Mouse (Mus musculus) neural tube, embryonic 15.5 days (tissue): Measurements from ENCODE around the gene Scgb1a1. TPM values are rescaled to one million over a fixed set of nuclear protein-coding genes. Genes with fewer than 3 reads are reported as not detected.

Source experiments
- ATAC-seq: fragments of 200-750 bp; cut with Nextera tagmentation; 2 replicates; pipeline ENCODE4 v1.8.0; 2017; ENCODE audit warnings: mild to moderate bottlenecking, moderate TSS enrichment, moderate library complexity; ENCODE audit not compliant: low FRiP score
- H3K27ac ChIP-seq: fragments of 300-500 bp; sonication (generic); replicated peaks from 2 replicates; pipeline ENCODE4 v1.5.1; 2015; ENCODE audit warnings: mild to moderate bottlenecking, inconsistent platforms
- H3K27me3 ChIP-seq: fragments of 300-500 bp; sonication (generic); replicated peaks from 2 replicates; pipeline ENCODE4 v1.6.1; 2015; ENCODE audit warnings: inconsistent platforms
- H3K36me3 ChIP-seq: fragments of 300-500 bp; sonication (generic); 2 replicates; pipeline ENCODE4 v1.6.1; 2015; ENCODE audit warnings: inconsistent platforms
- H3K4me1 ChIP-seq: fragments of 300-500 bp; sonication (generic); 2 replicates; pipeline ENCODE4 v1.6.1; 2015; ENCODE audit warnings: inconsistent platforms
- H3K4me2 ChIP-seq: fragments of 300-500 bp; sonication (generic); 2 replicates; pipeline ENCODE4 v1.6.1; 2015; ENCODE audit warnings: inconsistent platforms, mild to moderate bottlenecking, moderate library complexity
- H3K4me3 ChIP-seq: fragments of 300-500 bp; sonication (generic); replicated peaks from 2 replicates; pipeline ENCODE4 v1.5.1; 2015; ENCODE audit warnings: mild to moderate bottlenecking, inconsistent platforms
- H3K9ac ChIP-seq: fragments of 300-500 bp; sonication (generic); replicated peaks from 2 replicates; pipeline ENCODE4 v1.6.1; 2015; ENCODE audit warnings: mild to moderate bottlenecking, inconsistent platforms
- H3K9me3 ChIP-seq: fragments of 300-500 bp; sonication (generic); replicated peaks from 2 replicates; pipeline ENCODE4 v1.6.1; 2016; ENCODE audit warnings: inconsistent platforms
- WGBS: fragments of 180-500 bp; shearing (Covaris S2); methylation state at CpG from one replicate; pipeline ENCODE4 v1.1.7; 2015; ENCODE audit warnings: mixed read lengths; 5-methylcytosine and 5-hydroxymethylcytosine counted together
- polyA plus RNA-seq: library from polyadenylated mRNA; unstranded; fragments of >200 nt; fragmentation: Nextera tagmentation; extraction: Ambion mirVana; gene quantifications from 2 replicates; pipeline ENCODE4 v1.2.1, GENCODE M21; 2015

Scgb1a1 gene
- polyA plus RNA-seq, 1 experiment from 2014 or later, result not detected

GRCm38 (mm10) chr19:9048981-9049687, 38.6 kb downstream of the Scgb1a1 start:
- Histone ChIP-seq H3K4me1 (no peaks in the 10 kb centered on the region), H3K4me3 (no peak overlapping the region), H3K4me2 (no peak overlapping the region), H3K27me3 (no peaks in the 10 kb centered on the region), H3K27ac (no peak overlapping the region), H3K9me3 (no peaks in the 10 kb centered on the region), H3K36me3 (no peaks in the 10 kb centered on the region), H3K9ac (no peak overlapping the region)
- WGBS, result 91% methylated on average over 4 of the region's 4 CpGs
- no peak for ATAC-seq

GRCm38 (mm10) chr19:9047946-9048387, 39.8 kb downstream of the Scgb1a1 start:
- no peak for ATAC-seq
- H3K9me3 ChIP-seq, result no peaks in the 10 kb centered on the region
- H3K4me3 ChIP-seq, result no peak overlapping the region
- H3K36me3 ChIP-seq, result no peaks in the 10 kb centered on the region
- WGBS, result 43% methylated on average over 1 of the region's 1 CpGs
- H3K9ac ChIP-seq, result no peak overlapping the region
- no peaks in the 10 kb centered on the region for H3K4me1 ChIP-seq
- no peak overlapping the region for H3K4me2 ChIP-seq
- H3K27ac ChIP-seq, result no peak overlapping the region
- no peaks in the 10 kb centered on the region for H3K27me3 ChIP-seq

DNA sequence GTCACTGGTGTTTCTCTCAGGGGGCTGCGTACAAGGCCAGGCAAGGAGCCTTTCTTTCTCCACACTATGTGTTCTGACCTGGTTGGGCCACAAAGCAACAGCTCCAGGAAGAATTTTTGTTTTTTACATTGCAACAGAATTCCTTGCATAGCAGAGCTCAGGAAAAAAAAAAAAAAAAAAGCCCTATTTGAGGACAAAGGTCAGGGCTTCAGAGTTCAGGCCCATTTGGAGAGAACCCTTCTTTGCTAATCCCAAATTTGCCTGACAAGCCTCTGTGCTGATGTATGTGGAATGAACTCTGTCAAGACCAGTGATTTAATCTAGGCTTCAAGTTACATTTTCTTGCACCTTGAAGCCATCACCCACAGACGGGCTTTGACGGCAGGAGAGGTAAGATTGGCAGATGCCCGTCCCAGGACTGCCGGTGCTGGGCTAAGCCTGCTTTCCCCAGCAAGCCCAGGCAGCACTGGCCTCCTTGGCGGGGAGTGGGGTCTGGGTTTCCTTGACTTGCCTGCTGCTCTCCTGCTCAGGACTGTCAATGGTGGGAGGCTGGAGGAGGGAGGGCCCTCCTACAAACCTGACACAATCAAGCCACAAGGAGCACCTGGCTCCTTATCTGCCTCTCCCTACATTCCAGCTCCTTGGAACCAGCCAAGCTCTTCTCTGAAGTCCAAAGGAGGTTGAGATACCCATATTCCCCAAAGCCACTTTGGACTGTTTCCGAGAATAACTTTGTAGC, 40.4 kb downstream of the Scgb1a1 start:
- Histone ChIP-seq H3K4me3 (no peak overlapping the region), H3K27ac (no peak overlapping the region), H3K4me2 (no peak overlapping the region), H3K9ac (no peak overlapping the region), H3K27me3 (no peaks in the 10 kb centered on the region), H3K36me3 (no peaks in the 10 kb centered on the region), H3K4me1 (no peaks in the 10 kb centered on the region), H3K9me3 (no peaks in the 10 kb centered on the region)
- no peak for ATAC-seq
- 88% methylated on average over 7 of the region's 7 CpGs for WGBS

GRCm38 (mm10) chr19:9044291-9044690, 43.5 kb downstream of the Scgb1a1 start:
- H3K9me3 ChIP-seq, result no peaks in the 10 kb centered on the region
- H3K36me3 ChIP-seq, result no peaks in the 10 kb centered on the region
- no peak overlapping the region for H3K4me3 ChIP-seq
- no peak overlapping the region for H3K9ac ChIP-seq
- 76% methylated on average over 4 of the region's 4 CpGs for WGBS
- no peaks in the 10 kb centered on the region for H3K27me3 ChIP-seq
- H3K4me2 ChIP-seq, result no peak overlapping the region
- ATAC-seq, result no peak
- H3K27ac ChIP-seq, result no peak overlapping the region
- H3K4me1 ChIP-seq, result no peaks in the 10 kb centered on the region

- H3K27ac ChIP-seq, result no peak overlapping the region
- no peaks in the 10 kb centered on the region for H3K27me3 ChIP-seq
- no peak for ATAC-seq
- WGBS, result 93% methylated on average over 1 of the region's 1 CpGs
- no peak overlapping the region for H3K9ac ChIP-seq
- no peaks in the 10 kb centered on the region for H3K9me3 ChIP-seq
- H3K36me3 ChIP-seq, result no peaks in the 10 kb centered on the region
- no peak overlapping the region for H3K4me3 ChIP-seq
- no peak overlapping the region for H3K4me2 ChIP-seq
- H3K4me1 ChIP-seq, result no peaks in the 10 kb centered on the region
Observed at GRCm38 (mm10) chr19:9043123-9043522, 44.6 kb downstream of the Scgb1a1 start.

DNA sequence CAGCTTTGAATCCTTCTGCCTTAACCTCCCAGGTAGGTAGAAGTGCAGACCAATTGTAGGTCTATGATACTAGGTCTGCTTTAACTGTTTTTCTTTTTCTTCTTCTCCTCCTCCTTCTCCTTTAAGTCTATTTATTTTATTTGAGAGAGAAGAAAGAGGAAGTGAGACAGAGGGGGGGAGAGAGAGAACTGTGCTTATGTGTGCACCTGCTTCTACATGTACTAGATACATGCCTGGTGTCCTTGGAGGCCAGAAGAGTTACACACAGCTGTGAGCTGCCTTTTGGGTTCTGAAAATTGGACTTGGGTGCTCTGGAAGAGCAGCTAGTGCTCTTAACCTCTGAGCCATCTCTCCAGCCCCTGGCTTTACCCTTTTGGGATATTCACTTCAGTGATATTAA, 46.7 kb downstream of the Scgb1a1 start:
- H3K4me2 ChIP-seq, result no peak overlapping the region
- no peak overlapping the region for H3K27ac ChIP-seq
- no peaks in the 10 kb centered on the region for H3K36me3 ChIP-seq
- H3K9me3 ChIP-seq, result no peaks in the 10 kb centered on the region
- no peaks in the 10 kb centered on the region for H3K27me3 ChIP-seq
- H3K4me3 ChIP-seq, result no peak overlapping the region
- H3K4me1 ChIP-seq, result no peaks in the 10 kb centered on the region
- no peak overlapping the region for H3K9ac ChIP-seq
- ATAC-seq, result no peak

DNA sequence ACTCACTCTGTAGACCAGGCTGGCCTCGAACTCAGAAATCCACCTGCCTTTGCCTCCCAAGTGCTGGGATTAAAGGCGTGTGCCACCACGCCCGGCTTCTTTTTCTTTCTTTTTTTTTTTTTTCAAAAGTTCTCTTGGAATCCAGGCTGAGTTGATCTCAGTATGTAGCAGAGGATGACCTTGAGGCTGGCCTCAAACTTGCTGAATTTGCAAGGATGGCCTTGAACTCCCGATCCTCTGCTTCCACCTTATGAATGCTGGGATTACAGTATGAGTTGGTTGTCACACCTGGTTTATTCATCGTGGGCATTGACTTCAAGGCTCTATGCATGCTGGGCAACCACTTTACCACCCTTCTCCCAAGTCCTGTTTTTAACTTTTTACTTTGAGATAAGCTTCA, 47.1 kb downstream of the Scgb1a1 start:
- no peaks in the 10 kb centered on the region for H3K27me3 ChIP-seq
- no peaks in the 10 kb centered on the region for H3K4me1 ChIP-seq
- ATAC-seq, result no peak
- H3K9ac ChIP-seq, result no peak overlapping the region
- no peaks in the 10 kb centered on the region for H3K36me3 ChIP-seq
- no peaks in the 10 kb centered on the region for H3K9me3 ChIP-seq
- H3K4me3 ChIP-seq, result no peak overlapping the region
- 86% methylated on average over 6 of the region's 6 CpGs for WGBS
- H3K27ac ChIP-seq, result no peak overlapping the region
- no peak overlapping the region for H3K4me2 ChIP-seq

DNA sequence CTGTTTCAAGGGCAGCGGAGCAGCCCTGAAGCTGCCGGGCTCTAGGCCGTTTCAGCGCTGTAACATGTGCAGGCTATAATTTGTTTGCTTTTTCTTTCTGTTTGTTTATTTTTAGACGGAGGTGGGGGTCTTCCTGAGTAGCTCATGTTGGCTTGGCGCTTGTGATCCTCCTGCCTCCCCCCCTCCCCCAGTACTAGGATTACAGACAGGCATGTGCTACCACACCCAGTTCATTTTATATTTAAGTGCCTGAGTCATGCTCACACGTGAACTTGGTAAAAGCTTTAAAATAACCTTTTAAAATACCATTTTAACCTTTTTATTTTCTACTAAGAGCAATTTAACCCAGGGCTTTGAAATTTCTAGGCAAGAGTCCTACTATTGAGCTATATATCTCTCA, 47.8 kb downstream of the Scgb1a1 start:
- WGBS, result 69% methylated on average over 7 of the region's 7 CpGs
- Histone ChIP-seq H3K4me2 (no peak overlapping the region), H3K4me3 (no peak overlapping the region), H3K27me3 (no peaks in the 10 kb centered on the region), H3K9ac (no peak overlapping the region), H3K9me3 (no peaks in the 10 kb centered on the region), H3K4me1 (no peaks in the 10 kb centered on the region), H3K27ac (no peak overlapping the region), H3K36me3 (no peaks in the 10 kb centered on the region)
- ATAC-seq, result no peak

DNA sequence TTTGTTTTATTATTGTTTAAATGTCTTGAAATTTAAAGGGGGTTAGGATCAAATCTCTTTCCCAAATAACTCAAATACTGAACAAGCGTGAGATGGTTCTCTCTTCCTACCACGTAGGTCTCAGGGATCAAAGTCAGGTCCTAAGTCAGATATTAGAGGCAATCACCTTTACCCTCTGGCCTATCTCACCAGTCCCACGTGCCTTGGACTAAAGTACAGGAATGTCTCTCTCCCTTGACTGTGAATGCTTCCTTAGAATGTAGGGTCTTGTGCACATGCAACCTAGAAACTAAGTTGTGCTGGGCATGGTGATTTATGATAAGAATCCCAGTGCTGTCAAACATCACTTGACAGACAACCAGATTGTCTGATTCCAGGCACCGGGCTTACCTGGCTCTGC, 48.5 kb downstream of the Scgb1a1 start:
- no peaks in the 10 kb centered on the region for H3K36me3 ChIP-seq
- H3K4me1 ChIP-seq, result no peaks in the 10 kb centered on the region
- H3K9me3 ChIP-seq, result no peaks in the 10 kb centered on the region
- no peak overlapping the region for H3K4me3 ChIP-seq
- H3K27me3 ChIP-seq, result no peaks in the 10 kb centered on the region
- H3K4me2 ChIP-seq, result no peak overlapping the region
- WGBS, result 86% methylated on average over 4 of the region's 4 CpGs
- no peak overlapping the region for H3K27ac ChIP-seq
- ATAC-seq, result no peak
- no peak overlapping the region for H3K9ac ChIP-seq

DNA sequence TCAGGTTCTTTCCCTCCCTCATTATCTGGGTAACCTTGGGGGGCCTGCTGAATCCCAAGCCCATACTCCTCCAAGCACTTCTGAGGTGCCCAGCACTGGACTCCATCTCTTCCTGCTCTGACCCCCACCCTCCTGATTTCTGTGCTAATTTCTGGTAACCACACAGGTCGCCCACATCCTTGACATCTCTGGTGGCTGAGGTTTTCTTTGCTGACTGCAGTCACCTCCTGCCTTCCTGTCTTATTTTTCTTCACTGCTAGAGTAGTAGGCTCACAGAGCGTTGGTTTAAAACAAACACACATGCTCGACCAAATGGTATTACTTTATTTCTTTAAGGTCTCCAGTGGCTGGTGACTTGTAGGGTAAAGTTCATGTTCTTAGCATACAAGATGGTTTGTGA, 49.6 kb downstream of the Scgb1a1 start:
- ATAC-seq, result no peak
- Histone ChIP-seq H3K36me3 (no peaks in the 10 kb centered on the region), H3K4me1 (0 out of 2 replicates have a peak, but pooled peaks cover 3% of the 10 kb centered on the region), H3K4me2 (no peak overlapping the region), H3K4me3 (no peak overlapping the region), H3K9me3 (no peaks in the 10 kb centered on the region), H3K9ac (no peak overlapping the region), H3K27me3 (no peaks in the 10 kb centered on the region), H3K27ac (no peak overlapping the region)
- WGBS, result 75% methylated on average over 3 of the region's 3 CpGs

- no peaks in the 10 kb centered on the region for H3K27me3 ChIP-seq
- H3K36me3 ChIP-seq, result no peaks in the 10 kb centered on the region
- ATAC-seq, result no peak
- no peak overlapping the region for H3K9ac ChIP-seq
- 0 out of 2 replicates have a peak, but pooled peaks cover 9% of the 10 kb centered on the region for H3K4me1 ChIP-seq
- no peaks in the 10 kb centered on the region for H3K9me3 ChIP-seq
- H3K27ac ChIP-seq, result no peak overlapping the region
- H3K4me3 ChIP-seq, result no peak overlapping the region
- 77% methylated on average over 3 of the region's 3 CpGs for WGBS
- no peak overlapping the region for H3K4me2 ChIP-seq
Observed at GRCm38 (mm10) chr19:9035101-9035500, 52.7 kb downstream of the Scgb1a1 start.

DNA sequence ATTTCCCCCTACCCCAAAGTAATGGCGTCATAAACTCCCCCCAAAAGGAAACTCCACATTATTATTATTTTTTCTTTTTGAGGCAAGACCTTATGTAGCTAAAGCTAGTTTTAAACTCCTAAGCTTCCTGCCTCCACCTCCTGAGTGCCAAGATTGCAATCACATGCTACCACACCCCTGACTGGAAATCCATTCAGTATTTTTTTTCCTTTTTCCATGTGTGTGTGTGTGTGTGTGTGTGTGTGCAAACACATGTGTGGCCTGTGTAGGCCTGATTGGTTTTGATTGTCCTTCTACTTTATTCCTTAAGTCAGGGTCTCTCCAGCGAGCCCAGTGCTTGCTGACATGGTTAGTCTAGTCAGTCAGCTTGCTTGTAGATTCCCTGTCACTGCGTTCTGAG, 53.3 kb downstream of the Scgb1a1 start:
- no peaks in the 10 kb centered on the region for H3K27me3 ChIP-seq
- H3K27ac ChIP-seq, result no peak overlapping the region
- H3K36me3 ChIP-seq, result no peaks in the 10 kb centered on the region
- H3K4me1 ChIP-seq, result peaks cover 11% of the 10 kb centered on the region; the same call in 1 of the 2 replicates
- H3K9ac ChIP-seq, result no peak overlapping the region
- no peak overlapping the region for H3K4me2 ChIP-seq
- no peaks in the 10 kb centered on the region for H3K9me3 ChIP-seq
- 93% methylated on average over 3 of the region's 3 CpGs for WGBS
- no peak overlapping the region for H3K4me3 ChIP-seq
- no peak for ATAC-seq
